Mouse (Mus musculus) heart, embryonic 13.5 days (tissue): ENCODE data around the gene Six1. TPM values are rescaled to one million over a fixed set of nuclear protein-coding genes. Genes with fewer than 3 reads are reported as not detected.

Experiments
- polyA plus RNA-seq: library from polyadenylated mRNA; unstranded; fragments of >200 nt; fragmentation: Nextera tagmentation; extraction: Ambion mirVana; gene quantifications from 2 replicates; pipeline ENCODE4 v1.2.1, GENCODE M21; 2015

The Six1 gene
- polyA plus RNA-seq, 1 experiment from 2014 or later, result 0.79 TPM

Other genes with a start within 250 kb of the Six1 start
- not detected in 2 replicates for gene Six6, start 114.0 kb downstream of the Six1 start, polyA plus RNA-seq
- gene 4930447C04Rik, start 113.1 kb downstream of the Six1 start, polyA plus RNA-seq, result 2.0 and 3.1 TPM in 2 replicates
- gene Six4, start 59.6 kb upstream of the Six1 start, polyA plus RNA-seq, result 0.71 and 1.0 TPM in 2 replicates
- gene Mnat1, start 69.8 kb upstream of the Six1 start, polyA plus RNA-seq, result 19.0 and 19.3 TPM in 2 replicates
- 13.6 and 14.5 TPM in 2 replicates for gene Trmt5, start 232.8 kb upstream of the Six1 start, polyA plus RNA-seq
- gene Slc38a6, start 232.9 kb upstream of the Six1 start, polyA plus RNA-seq, result 4.1 and 5.4 TPM in 2 replicates